Mouse (Mus musculus): ENCODE data around the gene 2810021J22Rik. TPM values are rescaled to one million over a fixed set of nuclear protein-coding genes. Genes with fewer than 3 reads are reported as not detected.
"Not testable (repeated sequence)": the region's sequence is repeated elsewhere in the genome, so short reads cannot be mapped to it uniquely, and the experiment has no call there.

Gene 2810021J22Rik
- 1.7 and 4.0 TPM in 2 replicates for polyA plus RNA-seq (2012; rRNA removed)

- peaks cover 3% of the 10 kb centered on the region for H3K36me3 ChIP-seq (ENCODE audit: control insufficient read depth, insufficient read depth, low read length)
- H3K27ac ChIP-seq (ENCODE audit: insufficient read depth, low read length), result peak within 1 kb of the TSS; percentile 45
- peak; percentile 61 to 77 for DNase-seq (ENCODE audit: low read depth in 1 of 2, low spot score in 2 of 2)
- H3K27me3 ChIP-seq (ENCODE audit: control insufficient read depth, insufficient read depth, low read length), result no peaks in the 10 kb centered on the region
- TF ChIP-seq CTCF (IDR thresholded peaks at IDR 0.05; ENCODE audit: extremely low read depth, insufficient read depth, insufficient read length, insufficient replicate concordance) (no peak), POLR2A (IDR thresholded peaks at IDR 0.05; ENCODE audit: low read depth, low read length) (peak; percentile 49; the same call in 1 of the 2 replicates)
- peaks cover 6% of the 10 kb centered on the region for H3K4me1 ChIP-seq (ENCODE audit: control insufficient read depth, insufficient read depth, insufficient read length)
- 4% methylated on average over 37 of the region's 37 CpGs for WGBS
- peak within 1 kb of the TSS; percentile 73 for H3K4me3 ChIP-seq (ENCODE audit: extremely low read depth, insufficient read depth, insufficient read length)
Measured at GRCm38 (mm10) chr11:58867039-58867953, at the start of gene 2810021J22Rik. Gene 2810021J22Rik, plus strand, starts transcription at chr11:58867216.

- H3K4me3 ChIP-seq (ENCODE audit: extremely low read depth, insufficient read depth, insufficient read length); H3K36me3 ChIP-seq (ENCODE audit: control insufficient read depth, insufficient read depth, low read length); DNase-seq (ENCODE audit: low read depth in 1 of 2, low spot score in 2 of 2); H3K27ac ChIP-seq (ENCODE audit: insufficient read depth, low read length); H3K27me3 ChIP-seq (ENCODE audit: control insufficient read depth, insufficient read depth, low read length); H3K4me1 ChIP-seq (ENCODE audit: control insufficient read depth, insufficient read depth, insufficient read length): not testable (repeated sequence)
Measured at GRCm38 (mm10) chr11:58828937-58829336, 38.1 kb upstream of the 2810021J22Rik start, which contains the start of gene Olfr312. Gene Olfr312, plus strand, starts transcription at chr11:58829237.

- H3K36me3 ChIP-seq (ENCODE audit: control insufficient read depth, insufficient read depth, low read length), result no peaks in the 10 kb centered on the region
- 30% methylated on average over 3 of the region's 3 CpGs for WGBS
- H3K27me3 ChIP-seq (ENCODE audit: control insufficient read depth, insufficient read depth, low read length), result no peaks in the 10 kb centered on the region
- H3K27ac ChIP-seq (ENCODE audit: insufficient read depth, low read length), result no peak overlapping the region
- H3K4me3 ChIP-seq (ENCODE audit: extremely low read depth, insufficient read depth, insufficient read length), result no peak overlapping the region
- TF ChIP-seq POLR2A (IDR thresholded peaks at IDR 0.05; ENCODE audit: low read depth, low read length) (no peak), CTCF (IDR thresholded peaks at IDR 0.05; ENCODE audit: extremely low read depth, insufficient read depth, insufficient read length, insufficient replicate concordance) (no peak)
- H3K4me1 ChIP-seq (ENCODE audit: control insufficient read depth, insufficient read depth, insufficient read length), result no peaks in the 10 kb centered on the region
- DNase-seq (ENCODE audit: low read depth in 1 of 2, low spot score in 2 of 2), result no peak
Measured at GRCm38 (mm10) chr11:58829764-58830163, 37.3 kb upstream of the 2810021J22Rik start.

DNA sequence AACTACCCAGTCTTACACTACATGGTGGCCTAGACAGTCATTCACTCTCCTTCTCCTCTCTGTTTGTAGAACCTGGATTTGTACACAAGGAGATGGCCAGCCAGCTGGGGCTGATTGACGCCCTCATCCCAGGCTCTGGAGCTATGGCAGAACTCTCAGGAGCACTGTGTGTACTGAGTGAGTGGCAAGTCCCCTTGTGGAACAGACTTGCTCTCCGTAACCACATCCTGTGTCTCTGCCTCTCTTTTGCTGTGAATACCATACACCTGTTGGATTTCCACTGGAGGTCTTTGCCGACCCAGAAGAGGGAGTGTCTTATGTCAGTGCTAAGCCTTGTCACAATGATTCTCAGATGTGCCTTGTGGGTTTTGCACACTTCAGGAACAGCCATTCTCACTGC, 34.5 kb upstream of the 2810021J22Rik start:
- H3K4me3 ChIP-seq (ENCODE audit: extremely low read depth, insufficient read depth, insufficient read length); H3K36me3 ChIP-seq (ENCODE audit: control insufficient read depth, insufficient read depth, low read length); DNase-seq (ENCODE audit: low read depth in 1 of 2, low spot score in 2 of 2); H3K27ac ChIP-seq (ENCODE audit: insufficient read depth, low read length); H3K27me3 ChIP-seq (ENCODE audit: control insufficient read depth, insufficient read depth, low read length); H3K4me1 ChIP-seq (ENCODE audit: control insufficient read depth, insufficient read depth, insufficient read length): not testable (repeated sequence)
- 62% methylated on average over 3 of the region's 3 CpGs for WGBS

DNA sequence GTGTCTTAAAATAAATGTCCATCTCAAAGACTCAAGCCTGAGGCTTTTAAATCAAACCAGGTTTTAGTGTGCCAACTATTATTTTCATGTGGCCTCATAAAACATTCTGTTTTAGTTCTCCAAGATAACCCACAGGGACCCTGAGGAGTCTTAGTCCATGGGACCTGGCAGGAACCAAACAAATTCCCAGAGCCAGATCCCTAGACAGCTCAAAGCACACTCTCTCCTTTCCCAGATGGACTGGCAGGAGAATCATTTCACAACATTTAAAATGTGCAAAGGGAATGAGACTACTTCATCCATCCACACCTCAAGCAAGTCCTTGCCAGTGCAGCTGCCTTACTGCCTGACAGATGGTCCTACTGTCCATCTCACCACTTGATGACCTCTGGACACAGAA, 28.1 kb upstream of the 2810021J22Rik start, which contains the start of gene Olfr311:
Olfr311 (plus strand) TSS at position 301 of the 400 bp plus-strand sequence.
- not testable (repeated sequence) for H3K36me3 ChIP-seq (ENCODE audit: control insufficient read depth, insufficient read depth, low read length); H3K27ac ChIP-seq (ENCODE audit: insufficient read depth, low read length); DNase-seq (ENCODE audit: low read depth in 1 of 2, low spot score in 2 of 2); H3K4me3 ChIP-seq (ENCODE audit: extremely low read depth, insufficient read depth, insufficient read length); H3K27me3 ChIP-seq (ENCODE audit: control insufficient read depth, insufficient read depth, low read length); H3K4me1 ChIP-seq (ENCODE audit: control insufficient read depth, insufficient read depth, insufficient read length)

GRCm38 (mm10) chr11:58846919-58847461, 20.0 kb upstream of the 2810021J22Rik start, which contains the start of gene Gm12258:
Gene Gm12258, plus strand, starts transcription at chr11:58847158.
- TF ChIP-seq POLR2A (IDR thresholded peaks at IDR 0.05; ENCODE audit: low read depth, low read length), result peak; percentile 13; the same call in 1 of the 2 replicates
- TF ChIP-seq CTCF (IDR thresholded peaks at IDR 0.05; ENCODE audit: extremely low read depth, insufficient read depth, insufficient read length, insufficient replicate concordance), result no peak
- Histone ChIP-seq H3K27ac (ENCODE audit: insufficient read depth, low read length) (peak within 1 kb of the TSS; percentile 46; the same call in 1 of the 2 replicates), H3K36me3 (ENCODE audit: control insufficient read depth, insufficient read depth, low read length) (peaks cover 4% of the 10 kb centered on the region; the same call in 1 of the 2 replicates), H3K27me3 (ENCODE audit: control insufficient read depth, insufficient read depth, low read length) (no peaks in the 10 kb centered on the region), H3K4me1 (ENCODE audit: control insufficient read depth, insufficient read depth, insufficient read length) (no peaks in the 10 kb centered on the region; the same call in none of the 2 replicates), H3K4me3 (ENCODE audit: extremely low read depth, insufficient read depth, insufficient read length) (peak within 1 kb of the TSS; percentile 72)
- DNase-seq (ENCODE audit: low read depth in 1 of 2, low spot score in 2 of 2), result peak; percentile 77 to 99
- WGBS, result under 1% methylated on average over 24 of the region's 24 CpGs

GRCm38 (mm10) chr11:58847636-58848035, 19.4 kb upstream of the 2810021J22Rik start:
- H3K27me3 ChIP-seq (ENCODE audit: control insufficient read depth, insufficient read depth, low read length), result no peaks in the 10 kb centered on the region
- peak overlapping the region; percentile 72 for H3K4me3 ChIP-seq (ENCODE audit: extremely low read depth, insufficient read depth, insufficient read length)
- no peak for DNase-seq (ENCODE audit: low read depth in 1 of 2, low spot score in 2 of 2)
- WGBS, result 5% methylated on average over 9 of the region's 9 CpGs
- no peaks in the 10 kb centered on the region; the same call in none of the 2 replicates for H3K4me1 ChIP-seq (ENCODE audit: control insufficient read depth, insufficient read depth, insufficient read length)
- H3K27ac ChIP-seq (ENCODE audit: insufficient read depth, low read length), result no peak overlapping the region
- TF ChIP-seq CTCF (IDR thresholded peaks at IDR 0.05; ENCODE audit: extremely low read depth, insufficient read depth, insufficient read length, insufficient replicate concordance), result no peak
- no peak for TF ChIP-seq POLR2A (IDR thresholded peaks at IDR 0.05; ENCODE audit: low read depth, low read length)
- H3K36me3 ChIP-seq (ENCODE audit: control insufficient read depth, insufficient read depth, low read length), result peaks cover 6% of the 10 kb centered on the region; the same call in 1 of the 2 replicates

Measured in spleen, adult 2 months (tissue).